Mouse (Mus musculus) G1E-ER4 (cell line): Measurements from ENCODE around the gene Asgr1. TPM values are rescaled to one million over a fixed set of nuclear protein-coding genes. Genes with fewer than 3 reads are reported as not detected.

Experiments
- GATA1 ChIP-seq: IDR thresholded peaks from one replicate; pipeline ENCODE4 v1.8.0; 2012; ENCODE audit warnings: low read length, inconsistent platforms
- polyA plus RNA-seq: library from polyadenylated mRNA; stranded (reverse); fragments of >175 nt; gene quantifications from 2 replicates; pipeline ENCODE4 v1.2.3, GENCODE M21; 2012

The Asgr1 gene
- polyA plus RNA-seq, 1 experiment = not detected

GRCm38 (mm10) chr11:70020731-70021263 is 33.1 kb upstream of the Asgr1 start:
- TF ChIP-seq GATA1 = no peak

DNA sequence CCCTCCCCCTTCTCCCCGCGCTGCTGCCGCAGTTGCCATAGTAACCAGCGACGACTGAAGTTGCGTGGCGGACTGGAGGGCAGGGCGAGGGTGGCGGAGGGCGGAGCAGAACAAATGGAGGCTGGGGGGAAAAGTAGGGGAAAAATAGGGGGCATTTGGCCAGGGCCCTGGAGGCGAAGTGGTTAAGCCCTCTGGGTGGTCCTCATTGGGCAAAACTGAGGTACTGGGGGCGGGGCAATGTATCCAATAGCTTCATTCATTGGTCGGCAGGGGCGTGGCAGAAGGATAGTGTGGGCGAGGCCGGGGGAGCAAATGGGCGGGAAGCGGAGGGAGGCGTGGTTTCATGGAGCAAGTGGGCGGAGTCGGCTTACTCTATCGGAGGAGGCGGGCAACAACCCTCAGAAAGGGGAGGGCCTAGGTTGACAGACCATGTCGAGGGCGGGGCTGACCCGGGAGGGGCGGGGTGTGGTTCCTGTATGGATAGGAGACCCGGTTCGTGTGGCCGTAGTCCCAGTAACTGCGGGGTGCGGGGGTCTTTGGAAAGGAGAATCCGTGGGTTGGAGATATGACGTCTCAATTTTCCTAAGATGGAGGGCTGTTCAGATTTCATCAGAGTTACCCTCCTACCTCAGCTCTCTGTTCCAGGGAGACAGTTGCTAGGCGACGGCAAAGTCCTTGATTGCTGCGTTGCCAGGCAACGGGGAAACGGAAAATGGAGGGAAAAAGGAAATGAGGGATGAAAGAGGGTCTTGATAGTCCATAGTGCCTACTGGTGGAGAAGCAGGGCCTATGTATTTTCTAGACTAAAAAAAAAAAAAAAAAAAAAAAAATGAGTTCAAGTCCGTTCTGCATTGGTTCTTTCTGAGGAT is 32.4 kb upstream of the Asgr1 start:
- TF ChIP-seq GATA1 = no peak

DNA sequence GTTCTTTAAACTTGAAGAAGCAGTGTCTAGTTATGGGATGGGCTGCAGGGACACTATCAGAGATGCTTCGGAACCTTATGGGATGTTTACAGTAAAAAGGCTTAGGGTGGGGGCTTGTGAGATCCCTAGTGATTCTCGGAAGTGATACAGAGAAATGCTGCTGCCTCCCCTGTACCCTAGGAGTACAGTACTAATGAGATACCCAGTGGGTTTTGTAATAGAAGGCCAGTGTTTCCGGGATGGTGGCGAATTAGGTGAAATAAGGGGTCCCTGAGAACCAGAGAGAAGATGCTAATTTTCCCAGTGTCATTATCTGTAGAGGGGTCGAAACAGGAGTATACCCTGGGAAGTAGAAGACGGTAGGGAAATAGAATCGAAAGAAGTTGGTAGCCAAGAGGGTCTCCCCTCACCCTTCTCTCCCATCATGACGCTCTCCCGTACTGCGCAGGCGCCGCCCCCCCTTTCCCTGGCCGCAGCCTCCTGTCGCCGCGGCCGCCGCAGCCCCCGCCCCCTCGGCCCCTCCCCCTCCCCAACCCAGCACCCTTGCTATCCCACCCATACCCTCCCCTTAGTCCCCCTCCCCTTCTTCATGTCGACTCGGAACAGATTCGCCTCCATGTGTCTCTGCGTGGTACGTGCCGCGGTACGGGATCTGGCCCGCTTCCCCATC is 30.3 kb upstream of the Asgr1 start:
- no peak for TF ChIP-seq GATA1

GRCm38 (mm10) chr11:70024151-70024514 is 29.8 kb upstream of the Asgr1 start:
- no peak for TF ChIP-seq GATA1

GRCm38 (mm10) chr11:70026689-70027088 is 27.2 kb upstream of the Asgr1 start:
- no peak for TF ChIP-seq GATA1

- no peak for TF ChIP-seq GATA1
Observed at GRCm38 (mm10) chr11:70027397-70027796, 26.5 kb upstream of the Asgr1 start.

- TF ChIP-seq GATA1 = no peak
Observed at GRCm38 (mm10) chr11:70028401-70029129, 25.3 kb upstream of the Asgr1 start.

DNA sequence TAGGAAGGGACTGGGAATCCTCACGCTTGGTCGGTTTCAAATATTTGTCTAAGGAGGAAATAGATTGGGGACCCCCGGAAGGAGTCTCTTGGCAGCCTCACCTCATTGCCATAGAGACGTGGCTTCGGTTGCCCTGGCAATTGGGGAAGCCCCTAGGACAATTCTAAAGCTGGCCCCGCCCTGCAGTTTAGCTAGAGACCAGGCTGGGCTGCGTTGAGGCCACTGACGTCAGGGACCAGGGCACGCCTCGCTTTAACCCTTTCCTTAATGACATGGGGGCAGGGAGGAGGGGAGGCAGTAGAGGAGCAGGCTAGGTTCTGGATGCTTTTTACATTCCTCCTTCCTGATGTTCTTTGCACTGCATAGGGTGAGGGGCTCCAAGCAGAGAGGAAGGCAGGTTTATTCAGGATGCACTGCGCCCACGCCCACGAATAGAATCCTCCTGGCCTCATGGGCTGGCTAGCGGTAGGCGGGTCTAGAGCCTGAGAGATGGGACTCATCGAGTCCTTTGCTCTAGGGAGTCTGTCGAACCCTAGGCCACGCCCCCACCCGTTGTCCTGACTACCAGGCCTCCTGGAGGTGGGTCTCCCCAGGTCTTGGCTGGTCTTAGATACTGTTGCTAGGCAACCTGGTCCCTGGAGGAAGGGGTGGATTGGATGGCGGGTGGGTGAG is 24.6 kb upstream of the Asgr1 start:
- no peak for TF ChIP-seq GATA1

GRCm38 (mm10) chr11:70029829-70030550 is 23.9 kb upstream of the Asgr1 start:
- TF ChIP-seq GATA1 = no peak

- TF ChIP-seq GATA1 = no peak
Observed at GRCm38 (mm10) chr11:70030651-70031320, 23.1 kb upstream of the Asgr1 start.

GRCm38 (mm10) chr11:70031321-70031670 is 22.6 kb upstream of the Asgr1 start:
- TF ChIP-seq GATA1 = no peak

- TF ChIP-seq GATA1 = no peak
Observed at GRCm38 (mm10) chr11:70038174-70038573, 15.7 kb upstream of the Asgr1 start.

- no peak for TF ChIP-seq GATA1
Observed at GRCm38 (mm10) chr11:70039631-70040030, 14.3 kb upstream of the Asgr1 start.

GRCm38 (mm10) chr11:70040184-70040583 is 13.7 kb upstream of the Asgr1 start:
- no peak for TF ChIP-seq GATA1
